Mouse (Mus musculus) brain, embryonic 14.5 days (tissue): ENCODE measurements around the gene Tomt. TPM values are rescaled to one million over a fixed set of nuclear protein-coding genes. Genes with fewer than 3 reads are reported as not detected.

Experiments used
- DNase-seq: peaks from one replicate; pipeline ENCODE4 v3.0.0-alpha.2; 2011; ENCODE audit warnings: low read depth
- CTCF ChIP-seq: fragments of 200-500 bp; IDR thresholded peaks from 2 replicates; pipeline ENCODE4 v1.5.1; 2012; ENCODE audit warnings: inconsistent platforms, mild to moderate bottlenecking, moderate library complexity, borderline replicate concordance; ENCODE audit not compliant: insufficient read depth, insufficient read length; ENCODE audit errors: extremely low read depth
- POLR2A ChIP-seq: fragments of 200-500 bp; IDR thresholded peaks from 2 replicates; pipeline ENCODE4 v1.6.1; 2012; ENCODE audit warnings: mild to moderate bottlenecking, inconsistent platforms, borderline replicate concordance; ENCODE audit not compliant: poor library complexity, insufficient read depth, insufficient read length, severe bottlenecking; ENCODE audit errors: extremely low read depth
- polyA plus RNA-seq: library from polyadenylated mRNA; depleted of rRNA; stranded (reverse); fragments of >200 nt; gene quantifications from 2 replicates; pipeline ENCODE4 v1.2.3, GENCODE M21; 2012; rRNA removed

The Tomt gene
- polyA plus RNA-seq, 1 experiment: 0.33 TPM

DNA sequence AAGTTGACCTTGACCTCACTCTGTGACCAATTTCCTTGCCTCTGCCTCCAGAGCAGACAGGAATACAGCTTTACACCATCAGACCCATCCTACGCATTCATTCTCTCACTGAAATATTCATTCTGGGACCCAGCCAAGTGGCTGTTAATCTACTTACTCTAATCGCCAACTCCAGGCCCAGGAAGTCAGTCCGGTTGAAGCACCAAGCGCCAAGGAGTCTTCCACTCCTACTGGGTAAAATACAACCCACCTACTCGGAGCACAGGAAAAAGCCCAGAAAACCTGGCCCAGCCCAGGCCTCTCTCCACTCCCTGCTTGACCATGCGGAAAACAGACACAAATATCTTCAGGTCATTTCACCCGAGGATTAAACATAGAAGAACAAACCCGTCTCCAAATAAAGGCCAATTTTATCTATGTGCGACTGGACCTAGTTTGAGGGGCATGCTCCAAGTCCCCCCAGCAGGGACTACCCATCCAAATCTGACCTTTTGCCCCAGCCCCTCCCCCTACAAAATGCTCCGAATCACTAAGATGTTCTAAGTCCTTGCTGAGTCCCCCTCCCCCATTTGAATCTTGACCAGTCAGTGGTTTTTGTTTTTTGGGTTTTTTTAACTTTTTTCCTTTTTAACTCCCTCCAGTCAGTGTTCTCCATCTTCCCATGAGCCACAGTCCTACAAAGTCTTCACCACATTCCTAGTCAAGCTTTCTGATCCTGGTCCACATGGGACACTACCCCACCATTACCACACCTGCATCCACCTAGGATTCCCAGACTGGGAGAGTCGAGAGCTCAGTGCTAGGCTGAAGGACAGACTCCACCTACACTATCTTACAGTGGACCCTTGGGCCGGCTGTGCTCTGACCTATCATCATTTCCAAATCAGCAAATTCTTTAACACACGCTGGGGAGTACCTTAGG lies 37.7 kb downstream of the Tomt start:
- DNase-seq: peak; percentile 45
- TF ChIP-seq CTCF (no peak), POLR2A (no peak)

DNA sequence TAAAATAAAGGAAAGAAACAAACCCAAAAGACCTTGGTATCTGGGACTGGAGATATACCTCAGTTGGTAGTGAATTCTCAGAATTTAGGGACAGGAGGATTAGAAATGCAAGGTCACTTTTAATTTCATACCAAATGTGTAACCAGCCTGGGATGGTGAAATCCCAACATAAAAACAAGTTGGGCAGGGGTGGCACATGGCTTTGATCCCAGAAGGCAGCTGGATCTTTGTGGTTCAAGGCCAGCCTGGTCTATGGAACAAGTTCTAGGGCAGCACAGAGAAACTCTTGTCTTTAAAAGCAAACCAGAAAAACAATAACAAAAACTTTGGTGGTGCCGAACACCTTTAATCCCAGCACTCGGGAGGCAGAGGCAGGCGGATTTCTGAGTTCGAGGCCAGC lies 38.7 kb downstream of the Tomt start:
- TF ChIP-seq POLR2A (no peak), CTCF (no peak)
- DNase-seq: no peak

DNA sequence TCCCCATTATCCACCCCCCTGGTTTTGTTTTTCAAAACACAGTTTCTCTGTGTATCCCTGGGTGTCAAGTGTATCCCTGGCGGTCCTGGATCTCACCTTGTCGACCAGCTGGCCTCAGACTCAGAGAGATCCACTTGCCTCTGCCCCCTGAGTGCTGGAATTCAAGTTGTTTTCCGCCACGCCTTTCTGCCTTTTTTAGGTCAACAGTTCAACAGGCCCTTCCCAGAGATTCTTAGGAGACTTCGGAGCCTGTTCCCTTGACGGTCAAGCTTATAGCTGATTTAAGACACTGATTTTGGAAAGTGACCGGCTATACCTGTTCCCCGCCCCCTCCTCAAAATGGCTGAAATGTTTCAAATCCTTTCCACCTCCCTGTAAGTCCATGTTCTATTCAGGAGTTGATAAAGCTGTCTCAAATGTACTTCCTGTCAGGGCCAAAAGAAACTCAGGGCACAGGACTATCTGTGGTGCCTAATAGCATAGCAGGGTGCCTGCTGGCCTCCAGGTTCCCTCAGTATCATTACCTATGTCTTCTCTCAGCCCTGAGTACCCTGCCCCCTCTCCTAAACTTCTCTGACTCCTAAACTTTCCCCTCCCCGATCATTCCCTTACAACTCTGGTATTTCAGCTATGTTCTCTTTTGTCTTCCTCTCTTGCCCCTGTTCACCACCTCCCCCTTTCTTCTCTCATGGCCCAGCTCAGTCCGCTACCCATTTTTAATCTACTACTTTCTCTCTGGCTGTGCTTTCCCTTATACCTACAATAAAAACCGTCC lies 39.5 kb downstream of the Tomt start:
- TF ChIP-seq CTCF: no peak
- TF ChIP-seq POLR2A: no peak
- no peak for DNase-seq

DNA sequence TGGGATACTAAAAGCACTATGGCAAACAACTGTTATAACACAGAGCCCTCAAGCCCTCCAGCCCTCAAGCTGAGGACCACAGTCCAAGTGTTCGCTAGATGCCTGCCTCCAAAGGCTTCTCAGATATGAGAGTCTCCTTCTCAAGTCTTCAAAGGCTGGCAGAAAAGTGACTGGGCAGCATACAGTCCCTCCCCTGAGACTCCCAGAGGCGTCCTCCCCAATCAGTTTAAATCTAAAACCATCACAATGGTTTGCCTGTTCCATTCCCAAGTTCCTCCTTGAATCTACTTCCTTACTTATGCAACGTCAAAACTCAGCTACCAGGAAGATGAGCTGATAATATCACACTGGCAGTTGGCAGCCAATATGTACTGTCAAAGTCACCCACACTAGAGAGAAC lies 42.7 kb downstream of the Tomt start, which contains the start of gene Anapc15:
TSS of gene Anapc15 (plus strand) at position 301 of the 400 bp plus-strand sequence.
- DNase-seq: no peak
- TF ChIP-seq POLR2A (no peak), CTCF (no peak)

DNA sequence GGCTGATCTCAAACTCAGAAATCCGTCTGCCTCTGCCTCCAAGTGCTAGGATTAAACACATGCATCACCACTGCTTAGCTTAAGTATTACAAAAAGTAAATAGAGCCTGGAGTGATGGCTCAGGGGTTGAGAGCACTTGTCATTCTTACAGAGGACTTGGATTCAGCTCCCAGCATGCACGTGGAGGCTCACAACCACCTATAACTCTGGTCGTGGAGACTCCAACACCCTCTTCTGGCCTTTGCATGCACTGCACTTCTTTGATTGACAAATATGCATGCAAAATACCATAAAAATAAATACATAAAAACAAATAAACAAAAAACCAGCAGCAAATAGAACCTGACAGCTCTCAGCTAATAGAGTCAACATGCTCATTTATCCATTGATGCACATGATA lies 43.9 kb downstream of the Tomt start:
- TF ChIP-seq CTCF (no peak), POLR2A (no peak)
- no peak for DNase-seq

DNA sequence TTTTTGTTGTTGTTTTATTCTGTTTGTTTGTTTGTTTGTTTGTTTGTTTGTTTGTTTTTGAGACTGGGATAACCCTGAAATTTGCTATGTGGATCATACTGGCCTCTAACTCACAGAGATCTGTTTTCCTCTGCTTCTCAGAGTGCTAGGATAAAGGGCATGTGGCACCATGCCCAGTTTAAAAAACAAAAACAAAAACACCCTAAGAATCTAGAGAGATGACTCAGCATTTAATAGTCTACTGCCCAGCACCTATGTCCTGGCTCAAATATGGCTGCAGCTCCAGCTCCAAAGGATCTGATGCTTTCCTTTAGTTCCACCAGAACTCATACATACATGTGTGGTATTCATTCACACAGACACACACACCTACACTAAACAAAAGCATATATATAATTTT lies 45.2 kb downstream of the Tomt start:
- no peak for TF ChIP-seq CTCF
- no peak for TF ChIP-seq POLR2A
- DNase-seq: no peak

DNA sequence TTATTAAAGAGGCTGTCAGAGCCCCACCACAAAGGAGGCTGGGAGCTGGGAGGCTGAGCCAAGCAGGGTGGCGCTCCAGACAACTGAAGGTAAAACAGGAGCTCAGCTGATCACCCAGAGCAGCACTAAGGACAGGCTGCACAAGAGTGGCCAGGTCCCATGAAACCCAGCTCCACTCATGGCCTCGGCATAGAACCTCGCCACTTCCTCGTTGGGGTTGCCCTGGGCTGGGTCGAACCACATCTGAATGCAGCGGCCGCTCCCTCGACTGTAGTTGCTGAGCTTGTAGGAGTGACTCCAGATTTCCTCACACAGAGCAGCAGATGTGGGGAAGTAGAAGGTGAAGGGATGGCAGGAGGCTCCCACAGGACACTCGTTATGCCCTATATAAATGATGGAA lies 47.8 kb downstream of the Tomt start:
- no peak for TF ChIP-seq CTCF
- no peak for TF ChIP-seq POLR2A
- no peak for DNase-seq

DNA sequence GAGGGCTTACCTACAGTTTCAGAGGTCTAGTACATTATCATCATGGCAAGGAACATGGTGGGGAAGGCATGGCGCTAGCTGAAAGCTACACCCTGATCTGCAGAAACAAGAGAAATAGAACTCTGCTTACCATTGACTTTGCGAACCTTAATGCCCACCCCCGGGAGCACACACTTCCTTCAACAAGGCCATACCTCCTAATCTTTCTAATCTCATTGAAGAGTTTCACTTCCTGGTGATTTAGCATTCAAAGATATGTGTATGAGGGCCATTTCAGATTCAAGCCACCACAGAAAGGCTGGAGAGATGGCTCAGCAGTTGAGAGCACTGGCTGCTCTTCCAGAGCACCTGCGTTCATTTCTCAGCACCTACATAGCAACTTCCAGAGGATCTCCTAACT lies 49.1 kb downstream of the Tomt start, which contains the start of gene Folr2:
TSS of gene Folr2 (minus strand) at position 101 of the 400 bp plus-strand sequence.
- TF ChIP-seq POLR2A (no peak), CTCF (no peak)
- no peak for DNase-seq

DNA sequence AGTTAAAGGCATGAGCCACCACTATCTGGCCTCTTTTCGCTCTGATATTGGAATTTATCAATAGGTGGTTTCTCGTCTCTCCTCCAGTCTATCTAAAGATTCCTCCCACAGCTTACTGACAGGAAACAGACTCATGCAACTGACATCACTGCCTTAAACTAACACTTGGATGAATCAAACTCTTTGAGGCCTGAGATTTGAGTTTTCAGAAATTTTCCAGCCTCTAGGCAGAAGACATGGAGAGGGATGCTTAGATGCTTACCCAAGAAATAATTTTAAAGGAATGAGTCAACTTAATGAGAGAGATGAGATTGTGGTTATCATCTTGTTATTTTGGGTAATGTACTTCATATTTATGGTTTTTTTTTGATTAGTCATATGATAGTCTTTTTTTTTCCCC lies 52.3 kb downstream of the Tomt start:
- TF ChIP-seq POLR2A (no peak), CTCF (no peak)
- no peak for DNase-seq

DNA sequence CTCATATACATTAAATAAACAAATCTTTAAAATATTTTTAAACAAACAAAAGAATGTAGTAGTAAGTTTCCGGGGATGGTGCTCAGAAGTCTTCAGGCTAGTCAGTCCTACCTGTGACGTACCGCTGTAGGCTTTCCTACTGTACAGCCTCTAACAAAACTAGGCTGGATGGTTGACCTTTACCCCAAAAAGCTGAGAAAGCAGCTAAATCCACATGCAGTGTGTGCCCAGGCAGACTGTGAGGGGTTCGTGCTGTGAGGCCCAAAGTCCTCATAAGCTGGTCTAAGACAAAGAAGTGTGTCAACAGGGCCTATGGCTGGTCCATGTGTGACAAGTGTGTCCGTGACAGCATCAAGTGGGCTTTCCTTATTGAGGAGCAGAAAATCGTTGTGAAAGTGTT lies 53.3 kb downstream of the Tomt start:
- TF ChIP-seq CTCF (no peak), POLR2A (no peak)
- DNase-seq: no peak

DNA sequence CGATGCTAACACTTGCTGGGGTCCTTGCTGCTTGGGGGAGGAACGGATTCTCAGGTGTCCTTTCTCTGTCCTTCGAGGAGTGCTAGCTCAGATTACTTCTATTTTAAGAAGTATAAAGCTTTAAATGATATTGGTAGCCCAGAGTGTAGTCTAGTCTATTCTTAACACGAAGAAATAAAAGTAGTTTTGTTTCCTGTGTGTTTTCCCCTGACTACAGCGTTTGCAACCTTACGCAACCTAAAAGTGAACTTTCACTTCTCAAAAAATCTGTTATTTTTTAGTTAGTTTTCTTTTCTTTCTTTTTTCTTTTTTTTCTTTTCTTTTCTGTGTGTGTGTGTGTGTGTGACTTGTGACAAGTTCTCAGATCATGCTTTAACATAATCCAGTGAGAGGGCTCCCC lies 54.5 kb downstream of the Tomt start:
- DNase-seq: no peak
- TF ChIP-seq POLR2A (no peak), CTCF (no peak)

Other genes with a start within 250 kb of the Tomt start
- gene Clpb, start 242.7 kb downstream of the Tomt start, polyA plus RNA-seq: 20.1 and 25.4 TPM in 2 replicates
- 0.87 and 3.1 TPM in 2 replicates for gene Phox2a, start 88.0 kb downstream of the Tomt start, polyA plus RNA-seq
- gene Inppl1, start 68.1 kb downstream of the Tomt start, polyA plus RNA-seq: 29.9 and 36.2 TPM in 2 replicates
- gene Folr2, start 49.2 kb downstream of the Tomt start, polyA plus RNA-seq: 4.3 and 4.5 TPM in 2 replicates
- gene Anapc15, start 42.6 kb downstream of the Tomt start, polyA plus RNA-seq: 88.7 and 115 TPM in 2 replicates
- 16.3 and 25.3 TPM in 2 replicates for gene Folr1, start 35.6 kb downstream of the Tomt start, polyA plus RNA-seq
- 169 and 197 TPM in 2 replicates for gene Lamtor1, start 455 bp downstream of the Tomt start, polyA plus RNA-seq
- 10.8 and 13.1 TPM in 2 replicates for gene Lrrc51, start 27.5 kb upstream of the Tomt start, polyA plus RNA-seq
- gene Numa1, start 27.8 kb upstream of the Tomt start, polyA plus RNA-seq: 72.1 and 104 TPM in 2 replicates
- 18.4 and 19.6 TPM in 2 replicates for gene Il18bp, start 112.3 kb upstream of the Tomt start, polyA plus RNA-seq
- gene Rnf121, start 159.1 kb upstream of the Tomt start, polyA plus RNA-seq: 65.8 and 95.5 TPM in 2 replicates
- 44.4 and 63.2 TPM in 2 replicates for gene Xndc1, start 159.2 kb upstream of the Tomt start, polyA plus RNA-seq
- gene Xntrpc, start 159.4 kb upstream of the Tomt start, polyA plus RNA-seq: 5.7 and 7.7 TPM in 2 replicates
- 3.4 and 5.8 TPM in 2 replicates for gene Trpc2, start 176.8 kb upstream of the Tomt start, polyA plus RNA-seq
- gene Art1, start 195.4 kb upstream of the Tomt start, polyA plus RNA-seq: 0.34 and 0.39 TPM in 2 replicates
- 0.26 and 0.69 TPM in 2 replicates for gene Art5, start 203.1 kb upstream of the Tomt start, polyA plus RNA-seq
- gene Chrna10, start 210.5 kb upstream of the Tomt start, polyA plus RNA-seq: 0.04 and 0.05 TPM in 2 replicates